Mouse (Mus musculus) MEL-GATA-1-ER (cell line): ENCODE data around the gene Sec14l1.

Experiments
- DNase-seq: peaks from one replicate; pipeline ENCODE4 v3.0.0-alpha.2; 2012; ENCODE audit warnings: low read depth; ENCODE audit errors: extremely low read depth

Sec14l1 gene

GRCm38 (mm10) chr11:117087036-117087799 is 27.8 kb upstream of the Sec14l1 start:
- DNase-seq: no peak

GRCm38 (mm10) chr11:117088271-117088991 is 26.5 kb upstream of the Sec14l1 start:
- DNase-seq: no peak

- DNase-seq: no peak
Measured at GRCm38 (mm10) chr11:117089673-117090419, 25.1 kb upstream of the Sec14l1 start.

DNA sequence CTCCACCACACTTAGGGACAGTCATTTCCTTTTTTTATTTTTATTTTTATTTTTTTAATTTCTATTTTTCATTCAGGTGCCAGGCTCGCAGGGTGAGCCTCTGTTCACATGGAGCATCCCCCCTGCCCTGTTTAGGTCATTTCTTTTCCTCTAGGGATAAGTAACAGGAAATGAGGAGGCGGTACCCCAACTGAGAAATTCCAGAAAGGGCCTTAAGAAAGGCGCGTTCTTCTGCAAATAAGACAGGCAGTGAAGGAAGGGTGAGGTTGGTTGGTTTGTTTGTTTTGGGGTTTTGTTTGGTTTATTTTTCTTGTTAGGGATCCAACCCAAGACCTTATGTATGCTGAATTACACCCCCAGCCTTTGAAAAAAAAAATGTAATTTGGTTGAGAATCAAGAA is 23.6 kb upstream of the Sec14l1 start:
- no peak for DNase-seq

DNA sequence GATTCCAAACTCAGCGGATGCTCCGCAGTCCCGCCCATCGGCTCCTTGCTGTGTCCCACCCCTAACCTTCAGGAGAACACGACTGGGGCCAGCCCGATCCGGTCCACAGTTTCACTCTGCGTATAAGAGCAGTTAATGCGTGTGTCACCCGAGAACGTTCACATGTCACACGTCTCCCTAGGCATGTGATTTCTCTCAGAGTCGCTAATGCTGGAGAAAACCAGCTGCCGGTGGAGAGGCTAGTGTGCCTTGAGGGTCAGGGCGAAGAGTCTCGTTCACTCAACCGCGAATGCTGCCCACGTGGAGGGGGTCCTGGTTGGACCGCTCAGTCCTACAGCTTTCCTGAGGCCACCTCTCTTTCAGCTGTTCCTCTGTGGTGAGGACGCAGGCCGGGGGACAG is 23.1 kb upstream of the Sec14l1 start:
- DNase-seq: no peak

- DNase-seq: no peak
Measured at GRCm38 (mm10) chr11:117092711-117093110, 22.3 kb upstream of the Sec14l1 start.

GRCm38 (mm10) chr11:117093900-117094552 is 20.9 kb upstream of the Sec14l1 start:
- no peak for DNase-seq

GRCm38 (mm10) chr11:117094646-117095045 is 20.3 kb upstream of the Sec14l1 start:
- DNase-seq: no peak

GRCm38 (mm10) chr11:117097021-117097420 is 17.9 kb upstream of the Sec14l1 start:
- DNase-seq: no peak

GRCm38 (mm10) chr11:117098155-117098554 is 16.8 kb upstream of the Sec14l1 start:
- no peak for DNase-seq

DNA sequence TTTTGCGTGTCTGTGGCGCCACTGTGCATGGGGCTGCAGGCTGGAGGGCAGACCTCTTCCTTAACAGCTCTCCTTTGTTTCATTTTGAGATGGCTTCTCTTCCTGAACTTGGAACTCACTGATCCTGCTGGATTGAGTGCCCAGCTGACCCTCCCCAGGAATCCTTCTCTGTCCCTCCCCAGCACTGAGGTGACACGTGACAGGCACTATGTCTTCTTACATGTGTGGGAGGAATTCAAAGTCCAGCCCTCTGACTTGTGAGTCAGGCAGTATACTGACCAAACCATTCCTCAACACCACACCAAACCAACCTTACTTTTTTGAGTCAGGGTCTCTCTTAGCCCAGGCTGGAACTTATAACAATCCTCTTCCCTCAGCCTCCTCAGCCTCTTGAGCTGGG is 16.2 kb upstream of the Sec14l1 start:
- no peak for DNase-seq

DNA sequence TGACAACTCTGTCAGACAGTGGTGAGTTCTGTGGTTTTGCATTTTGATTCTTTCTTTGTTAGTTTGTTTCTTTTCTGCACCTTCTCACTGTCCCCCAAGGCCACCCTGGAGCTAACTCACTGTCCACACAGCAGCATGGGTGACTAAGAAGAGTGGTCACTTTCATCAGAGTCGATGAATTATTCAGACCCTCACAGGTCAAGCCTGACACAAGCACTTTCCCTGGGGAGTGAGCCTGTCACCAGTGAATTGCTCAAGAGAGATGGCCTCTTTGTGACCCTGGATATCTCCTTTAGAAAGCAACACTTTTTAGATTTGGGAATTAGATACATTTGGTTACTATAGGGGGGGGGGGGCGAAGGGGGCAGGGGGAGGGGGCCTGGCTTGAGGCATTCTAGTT is 15.6 kb upstream of the Sec14l1 start:
- no peak for DNase-seq

- DNase-seq: no peak
Measured at GRCm38 (mm10) chr11:117101351-117101921, 13.5 kb upstream of the Sec14l1 start.

DNA sequence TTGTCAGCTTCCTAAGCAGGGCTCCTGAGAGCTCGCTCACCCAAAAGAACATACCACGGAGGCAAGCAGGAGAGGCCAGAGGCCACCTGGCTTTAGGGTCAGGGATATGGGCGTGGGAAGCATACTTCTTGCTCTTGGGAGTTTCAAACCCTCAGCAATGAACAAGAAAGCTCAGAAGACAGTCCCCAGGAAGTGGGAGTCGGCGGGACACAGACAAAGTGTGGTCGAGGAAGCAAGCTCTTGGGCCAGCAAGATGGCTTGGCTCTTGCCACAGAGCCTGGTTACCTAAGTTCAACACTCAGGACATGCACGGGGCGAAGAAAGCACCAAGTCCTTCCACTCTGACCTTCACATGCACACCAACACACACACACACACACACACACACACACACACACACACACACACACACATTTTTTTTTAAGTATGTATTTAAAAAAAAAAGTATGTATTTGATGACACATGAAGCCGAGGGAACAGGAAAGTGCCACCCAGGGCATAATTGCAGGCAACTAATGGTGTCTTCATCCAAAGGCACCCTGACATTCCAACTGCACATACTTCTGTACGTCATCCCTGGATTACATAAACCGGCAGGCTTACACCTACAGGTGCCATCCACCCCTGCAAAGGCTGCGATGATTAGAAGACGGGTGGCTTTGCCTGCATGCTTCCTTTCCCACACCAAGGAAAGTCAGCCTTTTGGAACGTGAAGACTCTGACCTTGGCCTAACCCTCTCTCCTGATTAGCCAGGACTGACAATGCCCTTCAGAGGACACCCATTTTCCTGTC is 12.8 kb upstream of the Sec14l1 start:
- DNase-seq: no peak

GRCm38 (mm10) chr11:117103523-117103922 is 11.4 kb upstream of the Sec14l1 start:
- no peak for DNase-seq

DNA sequence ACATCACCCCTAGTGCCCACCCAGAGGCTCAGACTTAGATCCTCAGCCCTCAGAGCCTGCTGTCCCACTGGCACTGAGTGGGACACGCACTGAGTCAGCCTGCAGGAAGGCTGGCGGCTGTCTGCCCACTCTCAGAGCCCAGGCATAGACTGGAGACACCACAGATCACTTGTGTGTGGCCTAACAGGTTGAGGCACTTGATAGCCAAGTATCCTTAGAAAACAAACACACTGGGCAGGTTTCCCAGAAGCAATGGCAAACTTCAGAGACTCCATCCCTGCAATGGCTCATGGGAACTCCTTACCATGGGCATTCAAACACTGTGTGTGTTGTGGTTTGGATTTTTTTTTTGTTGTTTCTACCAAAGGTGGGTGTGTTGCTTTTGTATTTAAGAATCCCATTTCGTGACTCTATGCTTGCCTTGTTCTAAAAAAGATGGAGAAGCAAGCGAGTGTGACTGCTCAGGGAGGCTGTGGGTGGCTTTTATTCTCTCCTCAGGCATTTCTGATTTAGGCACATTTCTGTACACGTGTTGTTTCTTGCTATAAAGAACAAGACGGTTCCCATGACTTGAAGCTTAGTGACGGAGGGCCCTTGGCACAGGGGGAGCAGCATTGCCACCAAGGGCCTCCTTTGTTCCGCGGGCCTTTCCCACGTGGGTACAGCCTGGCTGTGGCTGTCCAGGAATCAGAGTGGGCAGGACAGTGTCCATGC is 10.8 kb upstream of the Sec14l1 start:
- no peak for DNase-seq

GRCm38 (mm10) chr11:117105315-117105714 is 9.7 kb upstream of the Sec14l1 start:
- no peak for DNase-seq

GRCm38 (mm10) chr11:117105850-117106249 is 9.1 kb upstream of the Sec14l1 start:
- no peak for DNase-seq

- no peak for DNase-seq
Measured at GRCm38 (mm10) chr11:117106633-117107334, 8.2 kb upstream of the Sec14l1 start.
